Mouse (Mus musculus) left cerebral cortex, postnatal 36 days (tissue): ENCODE measurements around the gene Sult1c2. TPM values are rescaled to one million over a fixed set of nuclear protein-coding genes. Genes with fewer than 3 reads are reported as not detected.
"Not testable (repeated sequence)": the region's sequence is repeated elsewhere in the genome, so short reads cannot be mapped to it uniquely, and the experiment has no call there.

Experiments
- DNase-seq, 2 experiments: peaks; one replicate each; pipeline ENCODE4 v3.0.0; 2021 to 2022; ENCODE audit warnings: low spot score in 2 of 2, mixed read lengths in 1 of 2
- intact Hi-C: fragments of 180-260 bp; cut with DNase I; formaldehyde crosslinking; loops from one replicate; pipeline ENCODE4 v1.15.1; 2025
- total RNA-seq, 2 experiments: library from RNA; stranded (reverse); gene quantifications; 2 replicates each; pipeline ENCODE4 v1.2.3; 2021

Gene Sult1c2
- total RNA-seq, result not detected

DNA sequence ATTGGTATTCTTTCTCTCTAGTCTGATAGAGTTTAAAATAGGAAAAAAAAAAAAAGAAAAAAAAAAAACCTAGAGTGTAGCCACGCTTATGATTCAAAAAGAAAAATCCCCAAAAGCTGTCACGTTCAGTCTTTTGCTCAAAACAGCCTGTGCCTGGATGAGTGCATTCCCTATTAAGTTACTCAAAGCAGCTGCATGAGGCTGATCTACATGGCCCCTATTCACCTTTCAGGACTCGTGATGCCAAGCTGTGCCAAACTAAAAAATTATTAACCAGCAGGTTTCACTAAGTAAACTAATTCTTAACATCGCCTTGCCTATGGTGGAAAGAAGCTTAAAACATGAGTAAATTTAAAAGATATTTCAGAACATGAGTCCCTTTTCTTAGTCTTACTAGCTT, at the start of gene Sult1c2:
Sult1c2 (minus strand) TSS at position 134 of the 400 bp plus-strand sequence.
- intact Hi-C loops, result no loop called here
- no peak for DNase-seq

DNA sequence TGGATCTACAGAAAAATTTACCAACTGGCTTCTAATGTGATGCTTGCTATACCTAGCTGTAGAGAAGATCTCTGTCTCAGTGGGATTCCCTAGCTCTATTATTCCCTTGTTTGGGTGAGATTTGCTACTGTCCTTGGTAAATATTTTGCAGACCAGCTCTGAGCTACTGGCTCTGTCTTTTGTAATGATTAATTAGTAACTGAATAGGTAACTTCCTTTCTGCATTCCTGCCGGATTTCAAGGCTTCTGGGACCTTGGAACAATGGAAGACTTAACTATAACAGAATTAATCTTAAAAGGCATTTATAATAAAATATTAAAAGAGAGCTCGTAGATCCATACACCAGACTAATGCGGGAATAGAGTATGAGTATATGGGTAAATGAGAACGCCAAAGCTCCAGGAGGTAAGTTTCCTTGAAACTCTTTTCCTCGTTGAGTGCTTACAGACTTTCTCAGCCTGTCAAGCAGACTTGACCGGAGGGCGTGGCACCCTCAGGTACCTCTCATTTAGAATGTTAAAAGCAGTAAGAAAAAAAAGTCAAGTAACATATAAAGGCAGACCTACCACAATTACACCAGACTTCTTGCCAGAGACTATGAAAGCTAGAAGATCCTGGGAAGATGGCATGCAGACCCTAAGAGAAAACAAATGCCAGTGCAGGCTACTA, 33.0 kb upstream of the Sult1c2 start:
- DNase-seq, intact Hi-C loops: not testable (repeated sequence)

DNA sequence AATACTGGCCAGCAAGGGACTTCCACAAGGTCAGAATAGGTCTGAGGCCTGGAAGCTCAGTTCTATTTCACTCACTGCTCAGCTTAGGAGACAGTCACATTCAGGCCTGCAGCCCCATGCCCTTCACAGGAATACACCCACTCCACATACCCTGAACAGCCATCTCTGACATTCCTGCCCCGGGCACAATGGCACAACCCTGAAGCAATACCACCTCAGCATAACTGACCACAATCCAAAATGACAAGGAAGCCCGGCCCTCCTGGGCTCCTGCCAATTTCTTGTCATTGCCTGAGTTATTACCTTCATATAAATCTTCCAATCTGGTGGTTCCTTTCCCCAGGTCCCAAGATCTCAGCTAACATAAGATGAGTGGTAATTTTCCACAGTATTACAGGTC, 28.3 kb upstream of the Sult1c2 start:
- intact Hi-C loops, result no loop called here
- DNase-seq, result no peak

DNA sequence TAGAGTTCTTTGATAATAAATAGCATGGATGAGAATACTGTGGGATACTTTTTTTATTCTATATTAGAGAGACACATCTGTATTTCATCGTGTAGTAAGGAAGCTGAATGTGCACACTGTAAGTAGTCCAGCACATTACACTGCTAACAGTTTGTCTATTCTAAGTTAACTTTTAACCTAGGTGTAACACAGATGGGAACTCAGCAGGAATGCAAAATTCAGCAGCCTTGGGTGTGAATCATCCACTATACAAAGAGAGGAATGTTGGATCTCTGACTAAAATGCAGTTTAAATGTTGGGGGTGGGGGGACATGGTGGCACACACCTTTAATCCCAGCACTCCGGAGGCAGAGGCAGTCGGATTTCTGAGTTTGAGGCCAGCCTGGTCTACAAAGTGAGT, 26.1 kb upstream of the Sult1c2 start:
- intact Hi-C loops, result no loop called here
- DNase-seq, result no peak

- no peak for DNase-seq
- intact Hi-C loops, result no loop called here
Observed at GRCm38 (mm10) chr17:53869931-53870330, 23.8 kb upstream of the Sult1c2 start.

DNA sequence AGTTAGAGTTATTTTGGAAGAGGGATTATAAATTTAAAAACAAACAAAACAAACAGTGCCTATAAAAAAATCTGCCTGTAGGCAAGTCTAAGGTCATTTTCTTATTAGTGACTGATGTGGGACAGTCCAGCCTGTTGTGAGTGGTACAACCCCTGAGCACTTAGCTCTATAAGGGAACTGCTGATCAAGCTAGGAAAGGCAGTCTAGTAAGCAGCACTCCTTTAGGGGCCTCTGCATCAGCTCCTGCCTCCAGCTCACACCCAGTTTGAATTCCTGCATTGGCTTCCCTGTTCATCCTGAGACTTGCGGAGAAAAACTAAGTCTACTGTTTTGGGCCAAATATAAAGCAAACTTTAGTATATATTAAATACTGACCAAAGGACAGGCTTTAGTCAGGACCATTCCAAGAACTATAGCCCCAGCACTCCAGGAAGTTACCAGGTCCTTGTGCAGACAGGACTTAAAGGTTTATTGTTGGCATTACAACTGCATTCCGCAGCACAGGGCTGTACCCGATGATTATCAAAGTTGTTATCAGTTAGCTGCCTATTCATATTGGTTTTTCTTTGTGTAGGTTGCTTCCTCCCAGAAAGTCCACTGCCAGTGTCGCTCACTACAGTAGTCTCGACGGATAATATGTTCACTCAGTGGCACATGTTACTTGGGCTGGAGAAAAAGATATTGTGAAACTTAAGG, 19.3 kb upstream of the Sult1c2 start:
- DNase-seq, result no peak

GRCm38 (mm10) chr17:53860548-53860947, 14.4 kb upstream of the Sult1c2 start:
- intact Hi-C loops, result no loop called here
- no peak for DNase-seq

More for the DNA sequence above, 19.3 kb upstream of the Sult1c2 start:
- intact Hi-C loops, result no loop called here

DNA sequence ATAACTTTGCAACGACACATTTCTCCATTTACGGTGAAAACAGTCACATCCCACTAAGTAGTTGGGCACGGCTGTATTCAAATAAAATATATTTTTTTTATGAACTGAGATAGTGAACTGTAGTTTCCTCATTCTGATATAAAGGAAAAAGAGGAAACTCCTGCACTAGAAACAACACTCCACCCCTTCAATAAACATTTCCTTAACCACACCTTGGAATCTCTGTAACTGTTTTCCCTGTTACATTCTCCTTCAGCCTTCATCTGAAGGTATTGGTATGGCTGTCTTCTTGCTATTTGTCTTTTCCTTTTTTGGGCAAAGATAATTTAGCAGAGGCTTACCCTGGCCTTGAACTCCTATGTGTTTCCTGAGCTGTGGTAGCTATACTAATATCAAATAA, 8.9 kb upstream of the Sult1c2 start:
- intact Hi-C loops, result no loop called here
- no peak for DNase-seq

GRCm38 (mm10) chr17:53845796-53846195, 343 bp downstream of the Sult1c2 start:
- DNase-seq, result no peak
- intact Hi-C loops, result no loop called here

- intact Hi-C loops, result loop anchor here (5.0 to 10.0 kb wide), 3 partner anchors 149 to 1269 kb away; partner anchors contain the start of gene Sgo1
- peak; percentile 4 to 5 for DNase-seq
Observed at GRCm38 (mm10) chr17:53833366-53833765, 12.8 kb downstream of the Sult1c2 start.

- DNase-seq, intact Hi-C loops: not testable (repeated sequence)
Observed at GRCm38 (mm10) chr17:53803974-53804373, 42.2 kb downstream of the Sult1c2 start.

GRCm38 (mm10) chr17:53783381-53783780, 62.8 kb downstream of the Sult1c2 start:
- no peak for DNase-seq
- intact Hi-C loops, result no loop called here

Other genes starting within 250 kb of the Sult1c2 start
- gene Sgo1, start 157.0 kb downstream of the Sult1c2 start, total RNA-seq, result under 1 TPM in 1 of 2 experiments, not detected in 1; 0.37 TPM
- not detected for gene Sult1c1, start 144.3 kb upstream of the Sult1c2 start, total RNA-seq